Mouse (Mus musculus): ENCODE results near the gene Mks1. TPM values are rescaled to one million over a fixed set of nuclear protein-coding genes. Genes with fewer than 3 reads are reported as not detected.

The Mks1 gene
- polyA plus RNA-seq, 1 experiment, result 6.5 TPM

GRCm38 (mm10) chr11:87859273-87859672, 6.3 kb downstream of the Mks1 start:
- TF ChIP-seq GATA1 (IDR thresholded peaks at IDR 0.05; ENCODE audit: low read length), result no peak

DNA sequence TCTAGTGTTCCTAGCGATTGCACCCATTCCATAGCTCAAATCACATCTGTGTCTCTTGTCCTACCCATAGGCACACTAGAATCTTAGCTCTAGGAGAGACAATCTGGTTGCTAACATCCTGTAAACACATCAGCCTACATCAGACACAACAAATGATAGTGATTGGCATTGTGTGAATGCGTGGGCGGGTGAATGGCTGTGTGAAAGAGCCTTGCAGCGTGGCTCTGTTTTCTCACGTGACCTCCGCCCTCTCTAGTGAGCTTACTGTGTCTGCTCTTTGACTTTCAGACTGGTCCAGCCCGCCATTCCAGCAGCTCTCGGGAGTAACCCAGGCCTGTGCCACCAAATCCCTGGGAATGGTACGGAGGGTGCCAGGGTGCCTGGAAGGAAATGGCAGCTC, 7.4 kb downstream of the Mks1 start:
- TF ChIP-seq GATA1 (IDR thresholded peaks at IDR 0.05; ENCODE audit: low read length), result no peak

- TF ChIP-seq GATA1 (IDR thresholded peaks at IDR 0.05; ENCODE audit: low read length), result no peak
These were observed 9.8 kb downstream of the Mks1 start for GRCm38 (mm10) chr11:87862805-87863204.

- TF ChIP-seq GATA1 (IDR thresholded peaks at IDR 0.05; ENCODE audit: low read length), result no peak
These were observed 17.1 kb downstream of the Mks1 start for GRCm38 (mm10) chr11:87870096-87870495.

- TF ChIP-seq GATA1 (IDR thresholded peaks at IDR 0.05; ENCODE audit: low read length), result no peak
These were observed 18.8 kb downstream of the Mks1 start for GRCm38 (mm10) chr11:87871766-87872165.

DNA sequence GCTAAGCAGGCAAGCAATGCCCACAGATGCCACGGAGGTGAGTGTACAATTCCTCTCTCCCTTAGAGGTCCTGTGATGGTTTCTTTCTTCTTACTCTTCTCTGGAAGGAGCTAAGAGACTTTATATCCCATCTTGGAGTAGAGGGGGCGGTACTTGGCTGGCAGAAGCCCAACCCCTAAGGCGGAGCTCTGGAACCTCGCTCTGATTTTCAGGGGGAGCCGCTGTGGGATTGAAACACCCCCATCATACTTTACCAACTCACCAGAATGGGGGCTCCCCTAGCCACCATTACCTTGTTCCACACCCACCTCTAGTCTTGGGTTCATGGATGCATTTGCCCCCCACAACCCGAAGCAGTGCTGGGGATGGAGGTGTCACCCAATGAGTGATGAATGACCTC, 22.4 kb downstream of the Mks1 start, which contains the start of gene Epx:
Gene Epx (minus strand): TSS at position 101 of the 400 bp plus-strand sequence.
- no peak for TF ChIP-seq GATA1 (IDR thresholded peaks at IDR 0.05; ENCODE audit: low read length)

- no peak for TF ChIP-seq GATA1 (IDR thresholded peaks at IDR 0.05; ENCODE audit: low read length)
These were observed 26.8 kb downstream of the Mks1 start for GRCm38 (mm10) chr11:87879826-87880225.

GRCm38 (mm10) chr11:87881714-87882113, 28.7 kb downstream of the Mks1 start:
- no peak for TF ChIP-seq GATA1 (IDR thresholded peaks at IDR 0.05; ENCODE audit: low read length)

DNA sequence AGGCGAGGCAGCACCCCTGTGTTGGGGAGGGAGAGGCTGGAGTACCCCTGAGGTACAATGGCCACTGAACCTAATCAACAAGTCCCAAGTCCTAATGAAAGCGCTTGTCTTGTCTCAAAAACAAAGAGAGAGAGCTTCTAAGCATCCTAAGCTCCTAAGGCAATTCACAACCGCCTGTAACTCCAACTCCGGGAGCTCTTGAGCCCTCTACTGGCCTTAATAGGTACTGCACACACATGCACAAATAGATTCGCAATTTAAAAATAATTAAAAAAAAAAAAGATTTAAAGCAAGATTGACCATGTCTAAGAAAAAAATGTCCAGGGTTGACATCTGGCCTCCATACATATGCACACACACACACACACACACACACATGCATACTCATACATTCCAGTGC, 30.5 kb downstream of the Mks1 start:
- no peak for TF ChIP-seq GATA1 (IDR thresholded peaks at IDR 0.05; ENCODE audit: low read length)

- TF ChIP-seq GATA1 (IDR thresholded peaks at IDR 0.05; ENCODE audit: low read length), result no peak
These were observed 31.8 kb downstream of the Mks1 start for GRCm38 (mm10) chr11:87884856-87885255.

- no peak for TF ChIP-seq GATA1 (IDR thresholded peaks at IDR 0.05; ENCODE audit: low read length)
These were observed 39.2 kb downstream of the Mks1 start, which contains the start of gene Olfr462 for GRCm38 (mm10) chr11:87892168-87892567. Gene Olfr462, minus strand, starts transcription at chr11:87892268.

GRCm38 (mm10) chr11:87897287-87897686, 44.3 kb downstream of the Mks1 start, which contains the start of gene Olfr463:
Gene Olfr463, minus strand, starts transcription at chr11:87897387.
- no peak for TF ChIP-seq GATA1 (IDR thresholded peaks at IDR 0.05; ENCODE audit: low read length)

DNA sequence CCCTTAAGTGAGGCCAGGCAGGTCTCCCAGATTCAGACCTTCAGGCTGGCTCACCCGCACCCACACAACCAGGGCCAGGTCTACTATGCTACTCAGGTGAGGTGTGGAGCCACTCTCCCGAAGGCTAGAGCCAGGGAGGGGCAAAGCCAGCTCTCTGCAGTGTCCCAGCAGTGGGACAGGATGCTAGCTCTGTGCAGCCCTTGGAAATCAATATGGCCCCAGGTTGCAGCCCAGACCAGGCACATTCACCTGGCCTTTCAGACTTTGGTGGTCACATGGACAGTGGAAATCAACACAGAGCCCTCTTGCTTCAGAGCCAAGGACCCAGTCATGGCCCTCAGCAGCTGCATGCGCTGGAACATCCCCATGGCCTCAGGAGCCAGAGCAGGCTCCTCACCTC, 51.3 kb downstream of the Mks1 start:
- no peak for TF ChIP-seq GATA1 (IDR thresholded peaks at IDR 0.05; ENCODE audit: low read length)

Other genes with a start within 250 kb of the Mks1 start
- gene Hsf5, start 236.1 kb upstream of the Mks1 start, polyA plus RNA-seq (2012), result 0.01 and 0.02 TPM in 2 replicates
- gene Rnf43, start 190.5 kb upstream of the Mks1 start, polyA plus RNA-seq (2012), result 0.91 and 1.3 TPM in 2 replicates
- gene Supt4a, start 115.7 kb upstream of the Mks1 start, polyA plus RNA-seq (2012), result 7.4 and 10.8 TPM in 2 replicates
- 3.7 and 4.4 TPM in 2 replicates for gene Tspoap1, start 92.7 kb upstream of the Mks1 start, polyA plus RNA-seq (2012)
- 0.21 TPM in 1 of 2 replicates, not detected in the other for gene Mpo, start 59.6 kb upstream of the Mks1 start, polyA plus RNA-seq (2012)
- not detected in 2 replicates for gene Lpo, start 24.9 kb upstream of the Mks1 start, polyA plus RNA-seq (2012)
- gene Epx, start 22.3 kb downstream of the Mks1 start, polyA plus RNA-seq (2012), result not detected in 2 replicates
- not detected in 2 replicates for gene Olfr462, start 39.1 kb downstream of the Mks1 start, polyA plus RNA-seq (2012)
- not detected in 2 replicates for gene Olfr463, start 44.2 kb downstream of the Mks1 start, polyA plus RNA-seq (2012)
- not detected in 2 replicates for gene Olfr464, start 67.8 kb downstream of the Mks1 start, polyA plus RNA-seq (2012)
- gene Dynll2, start 134.3 kb downstream of the Mks1 start, polyA plus RNA-seq (2012), result 56.0 and 75.8 TPM in 2 replicates
- 287 and 344 TPM in 2 replicates for gene Srsf1, start 194.2 kb downstream of the Mks1 start, polyA plus RNA-seq (2012)
- 8.6 and 11.6 TPM in 2 replicates for gene Vezf1, start 215.1 kb downstream of the Mks1 start, polyA plus RNA-seq (2012)
- gene Cuedc1, start 244.8 kb downstream of the Mks1 start, polyA plus RNA-seq (2012), result 1.2 and 1.7 TPM in 2 replicates

Measured in G1E-ER4 (cell line).